Mouse (Mus musculus) embryonic facial prominence, embryonic 12.5 days (tissue): ENCODE measurements around the gene 9130008F23Rik. TPM values are rescaled to one million over a fixed set of nuclear protein-coding genes. Genes with fewer than 3 reads are reported as not detected.

ENCODE experiments used
- polyA plus RNA-seq: library from polyadenylated mRNA; unstranded; fragments of >200 nt; fragmentation: Nextera tagmentation; extraction: Ambion mirVana; gene quantifications from 2 replicates; pipeline ENCODE4 v1.2.1, GENCODE M21; 2016

The 9130008F23Rik gene
- polyA plus RNA-seq, 1 experiment from 2014 or later = 1.4 TPM

Other genes starting within 250 kb of the 9130008F23Rik start
- not detected in 2 replicates for gene Esp3, start 248.5 kb downstream of the 9130008F23Rik start, polyA plus RNA-seq
- not detected in 2 replicates for gene Esp1, start 153.4 kb downstream of the 9130008F23Rik start, polyA plus RNA-seq
- gene Crisp2, start 73.6 kb downstream of the 9130008F23Rik start, polyA plus RNA-seq = 0.12 TPM in 1 of 2 replicates, not detected in the other
- gene Rhag, start 69.4 kb downstream of the 9130008F23Rik start, polyA plus RNA-seq = 2.4 and 2.9 TPM in 2 replicates
- gene Glyatl3, start 33.8 kb upstream of the 9130008F23Rik start, polyA plus RNA-seq = 0.23 and 0.38 TPM in 2 replicates
- gene Mut, start 54.1 kb upstream of the 9130008F23Rik start, polyA plus RNA-seq = 34.3 and 34.6 TPM in 2 replicates
- gene Cenpq, start 54.5 kb upstream of the 9130008F23Rik start, polyA plus RNA-seq = 28.6 and 29.0 TPM in 2 replicates